14 mouse cellular contexts compared by ENCODE assay signal in the genomic region with DNA sequence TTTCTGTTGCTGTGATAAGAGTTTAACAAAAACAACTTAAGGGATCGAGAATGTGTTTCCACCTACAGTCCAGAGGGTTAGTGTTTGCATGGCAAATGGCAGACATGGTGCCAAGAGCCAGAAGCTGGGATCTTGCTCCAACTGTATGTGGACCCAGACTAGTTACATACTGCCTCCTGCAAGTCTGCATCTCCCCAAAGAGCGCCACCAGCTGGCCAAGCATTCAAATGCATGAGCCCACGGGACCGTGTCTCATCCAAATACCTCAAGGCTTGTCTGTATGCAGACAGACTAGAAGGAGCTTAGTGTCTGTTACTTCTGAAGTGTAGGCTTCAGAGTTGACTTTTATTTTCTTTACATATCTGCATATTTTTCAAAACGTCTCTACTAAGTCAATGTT.
DNase-seq lines count a peak whose midpoint lies in the region; ATAC-seq and TF ChIP-seq lines count a peak whose summit lies in the region.
"Had no signal": no experiment of that assay in that cellular context is flagged by ENCODE, and none has a peak within 500 bp of the region (broad histone marks: within the 10 kb centered on the region; RNA-seq: fewer than 3 reads in every experiment).

No protein-coding gene starts in this region.

- H3K4me3 ChIP-seq in hindbrain, embryonic 11.5 days (ENCODE audit: low read depth, low read length), result no peak overlapping the region
- H3K4me3 ChIP-seq in hindbrain, embryonic 12.5 days, result no peak overlapping the region
- no peak overlapping the region for H3K4me3 ChIP-seq in midbrain, embryonic 10.5 days
- no peak overlapping the region for H3K4me3 ChIP-seq in midbrain, embryonic 13.5 days (replicated peaks)
- H3K4me3 ChIP-seq in ES-E14 (ENCODE audit: insufficient read depth in 1 of 2, low read depth in 1 of 2, low read length in 2 of 2, poor library complexity in 1 of 2, severe bottlenecking in 1 of 2), result no peak overlapping the region
- H3K4me3 ChIP-seq in limb, embryonic 10.5 days, result no peak overlapping the region
- H3K4me3 ChIP-seq: limb, embryonic 12.5 days had no signal

- WGBS in hindbrain, embryonic 11.5 days, result 59% methylated on average over 5 of the region's 5 CpGs
- 60% methylated on average over 5 of the region's 5 CpGs for WGBS in hindbrain, embryonic 12.5 days
- 60% methylated on average over 5 of the region's 5 CpGs for WGBS in midbrain, embryonic 10.5 days
- WGBS in midbrain, embryonic 13.5 days, result 65% methylated on average over 5 of the region's 5 CpGs
- WGBS in limb, embryonic 10.5 days, result 61% methylated on average over 5 of the region's 5 CpGs

- H3K27ac ChIP-seq in hindbrain, embryonic 11.5 days (ENCODE audit: low read depth, low read length), result no peak overlapping the region
- H3K27ac ChIP-seq in hindbrain, embryonic 12.5 days, result no peak overlapping the region
- H3K27ac ChIP-seq in midbrain, embryonic 10.5 days (replicated peaks), result no peak overlapping the region
- H3K27ac ChIP-seq in midbrain, embryonic 13.5 days, result no peak overlapping the region
- H3K27ac ChIP-seq in ES-E14 (ENCODE audit: insufficient read depth, low read depth, low read length, poor library complexity, severe bottlenecking), result no peak overlapping the region
- no peak overlapping the region for H3K27ac ChIP-seq in limb, embryonic 10.5 days
- H3K27ac ChIP-seq: limb, embryonic 12.5 days had no signal

- H3K9ac ChIP-seq in hindbrain, embryonic 11.5 days (ENCODE audit: low read depth, low read length), result no peak overlapping the region
- H3K9ac ChIP-seq in hindbrain, embryonic 12.5 days, result no peak overlapping the region
- no peak overlapping the region for H3K9ac ChIP-seq in midbrain, embryonic 13.5 days (replicated peaks)
- H3K9ac ChIP-seq in ES-E14 (ENCODE audit: insufficient read depth, low read depth, low read length, poor library complexity, severe bottlenecking), result no peak overlapping the region
- H3K9ac ChIP-seq: limb, embryonic 12.5 days had no signal

- no peaks in the 10 kb centered on the region for H3K27me3 ChIP-seq in hindbrain, embryonic 11.5 days (ENCODE audit: control insufficient read depth, insufficient read depth, low read length)
- no peaks in the 10 kb centered on the region for H3K27me3 ChIP-seq in hindbrain, embryonic 12.5 days
- H3K27me3 ChIP-seq in midbrain, embryonic 10.5 days (ENCODE audit: low read depth, poor library complexity, severe bottlenecking), result no peaks in the 10 kb centered on the region
- no peaks in the 10 kb centered on the region for H3K27me3 ChIP-seq in midbrain, embryonic 13.5 days
- no peaks in the 10 kb centered on the region for H3K27me3 ChIP-seq in limb, embryonic 10.5 days (ENCODE audit: low read depth, poor library complexity, severe bottlenecking)

- DNase-seq in hindbrain, embryonic 11.5 days (ENCODE audit: low spot score), result peak; percentile 50
- DNase-seq in midbrain, embryonic 10.5 days (ENCODE audit: low spot score), result peak; percentile 24
- DNase-seq in ES-E14 (ENCODE audit: low read depth, low spot score), result peak; percentile 53
- peak; percentile 34 for DNase-seq in limb, embryonic 10.5 days (ENCODE audit: low spot score)
- DNase-seq in ovary, postnatal 10 days (ENCODE audit: low spot score), result no peak
- DNase-seq: heart, adult 18-20 months; heart, postnatal 36 days; lung, postnatal 36 days; thymus, postnatal 14 days had no signal

- no peaks in the 10 kb centered on the region for H3K4me1 ChIP-seq in hindbrain, embryonic 11.5 days (replicated peaks; ENCODE audit: control insufficient read depth, insufficient read depth, low read length)
- no peaks in the 10 kb centered on the region for H3K4me1 ChIP-seq in hindbrain, embryonic 12.5 days
- H3K4me1 ChIP-seq in midbrain, embryonic 10.5 days, result 0 out of 2 replicates have a peak, but pooled peaks cover 3% of the 10 kb centered on the region
- H3K4me1 ChIP-seq in midbrain, embryonic 13.5 days (replicated peaks), result 0 out of 2 replicates have a peak, but pooled peaks cover 3% of the 10 kb centered on the region
- H3K4me1 ChIP-seq in ES-E14 (ENCODE audit: control insufficient read depth in 2 of 2, insufficient read depth in 2 of 2, low read length in 2 of 2, poor library complexity in 1 of 2), result no peaks in the 10 kb centered on the region
- peaks cover 5% of the 10 kb centered on the region; the same call in 1 of the 2 replicates for H3K4me1 ChIP-seq in limb, embryonic 10.5 days
- H3K4me1 ChIP-seq: limb, embryonic 12.5 days had no signal

- in situ Hi-C loops in ES-E14 (cut with MboI; ENCODE audit: low sequenced_read_pairs in 2 of 2, unreplicated experiment in 2 of 2), result no loop called here

- H3K36me3 ChIP-seq in hindbrain, embryonic 11.5 days (ENCODE audit: control insufficient read depth, insufficient read depth, low read length), result no peaks in the 10 kb centered on the region
- H3K36me3 ChIP-seq in hindbrain, embryonic 12.5 days, result no peaks in the 10 kb centered on the region
- H3K36me3 ChIP-seq in midbrain, embryonic 10.5 days, result no peaks in the 10 kb centered on the region
- H3K36me3 ChIP-seq in midbrain, embryonic 13.5 days, result no peaks in the 10 kb centered on the region
- no peaks in the 10 kb centered on the region for H3K36me3 ChIP-seq in ES-E14 (ENCODE audit: control insufficient read depth, insufficient read depth, low read length, poor library complexity, severe bottlenecking)
- no peaks in the 10 kb centered on the region for H3K36me3 ChIP-seq in limb, embryonic 10.5 days
- H3K36me3 ChIP-seq: limb, embryonic 12.5 days had no signal

- no peaks in the 10 kb centered on the region for H3K9me3 ChIP-seq in hindbrain, embryonic 11.5 days (ENCODE audit: control insufficient read depth, low read length)
- H3K9me3 ChIP-seq in hindbrain, embryonic 12.5 days (replicated peaks), result no peaks in the 10 kb centered on the region
- no peaks in the 10 kb centered on the region for H3K9me3 ChIP-seq in midbrain, embryonic 10.5 days (replicated peaks)
- H3K9me3 ChIP-seq in midbrain, embryonic 13.5 days, result no peaks in the 10 kb centered on the region
- H3K9me3 ChIP-seq in ES-E14 (ENCODE audit: control insufficient read depth, insufficient read depth, low read depth, low read length), result no peaks in the 10 kb centered on the region
- no peaks in the 10 kb centered on the region for H3K9me3 ChIP-seq in limb, embryonic 10.5 days (replicated peaks)
- H3K9me3 ChIP-seq: limb, embryonic 12.5 days had no signal

- ATAC-seq in hindbrain, embryonic 11.5 days (ENCODE audit: low FRiP score), result no peak
- no peak for ATAC-seq in hindbrain, embryonic 12.5 days (ENCODE audit: low FRiP score)
- no peak for ATAC-seq in midbrain, embryonic 13.5 days
- ATAC-seq in erythroid progenitor cell, adult 5-6 weeks (replicated peaks; ENCODE audit: low FRiP score, poor library complexity, severe bottlenecking), result no peak
- ATAC-seq: CD4-positive, CD25-positive, alpha-beta regulatory T cell, adult 4 months had no signal

- no peak overlapping the region for H3K4me2 ChIP-seq in hindbrain, embryonic 11.5 days (replicated peaks; ENCODE audit: low read depth, low read length)
- H3K4me2 ChIP-seq in hindbrain, embryonic 12.5 days (replicated peaks), result no peak overlapping the region
- H3K4me2 ChIP-seq in midbrain, embryonic 13.5 days (replicated peaks), result no peak overlapping the region
- H3K4me2 ChIP-seq: limb, embryonic 12.5 days had no signal

TF ChIP-seq in ES-E14, 5 proteins besides CTCF, POLR2A, EP300 and RAD21:
- TF ChIP-seq CHD2 (IDR thresholded peaks at IDR 0.05; ENCODE audit: low read depth, low read length), result no peak
- no peak for TF ChIP-seq HCFC1 (IDR thresholded peaks at IDR 0.05; ENCODE audit: borderline replicate concordance, insufficient read depth, low read length)
- TF ChIP-seq ZC3H11A (IDR thresholded peaks at IDR 0.05; ENCODE audit: borderline replicate concordance, low read depth, low read length), result no peak
- TF ChIP-seq MAFK (IDR thresholded peaks at IDR 0.05; ENCODE audit: insufficient read depth, low read depth, low read length), result no peak
- TF ChIP-seq ZNF384 (IDR thresholded peaks at IDR 0.05; ENCODE audit: low read depth, low read length), result no peak
